Mouse (Mus musculus) central nervous system, embryonic 11.5 days (tissue): Measurements from ENCODE around the gene Capza2. TPM values are rescaled to one million over a fixed set of nuclear protein-coding genes. Genes with fewer than 3 reads are reported as not detected.

Source experiments
- polyA plus RNA-seq: library from polyadenylated mRNA; depleted of rRNA; stranded (reverse); fragments of >200 nt; gene quantifications from 2 replicates; pipeline ENCODE4 v1.2.3, GENCODE M21; 2012; rRNA removed

The Capza2 gene
- polyA plus RNA-seq, result 103 and 115 TPM in 2 replicates

GRCm38 (mm10) chr6:17635615-17636284 is at the start of gene Capza2:
TSS of gene Capza2 (plus strand) at chr6:17636234.

GRCm38 (mm10) chr6:17692647-17693046 is 56.6 kb downstream of the Capza2 start, which contains the start of gene St7:
TSS of gene St7 (plus strand) at chr6:17692933.

Other genes starting within 250 kb of the Capza2 start
- 0.88 and 3.0 TPM in 2 replicates for gene Met, start 172.4 kb upstream of the Capza2 start, polyA plus RNA-seq
- gene St7, start 56.7 kb downstream of the Capza2 start, polyA plus RNA-seq, result 22.6 and 30.4 TPM in 2 replicates